ENCODE assay signal across 18 mouse cellular contexts in the genomic region with DNA sequence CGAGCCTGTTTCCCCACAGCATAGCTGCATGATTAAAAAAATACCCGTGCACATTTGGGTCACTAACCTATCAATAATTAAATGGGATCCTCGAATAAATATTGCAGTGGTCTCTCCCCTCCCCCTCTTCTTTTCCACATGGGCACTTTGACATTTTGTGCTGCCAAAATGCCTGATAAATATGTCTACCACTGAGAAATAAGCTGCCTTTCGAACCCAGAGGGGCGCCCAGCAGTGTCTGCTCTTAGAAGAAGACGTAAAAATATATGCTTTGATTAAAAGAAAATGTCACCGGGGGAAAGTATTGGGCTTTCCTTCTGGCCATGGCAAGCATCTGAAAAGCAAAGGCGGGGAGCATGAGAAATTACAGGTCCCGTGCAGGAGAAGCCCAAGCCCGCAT.
"Had no signal": no experiment of that assay in that cellular context is flagged by ENCODE, and none has a peak within 500 bp of the region (broad histone marks: within the 10 kb centered on the region; RNA-seq: fewer than 3 reads in every experiment).

No protein-coding gene starts in this region.

- ATAC-seq: intestine, embryonic 16.5 days; liver, postnatal 0 days; lung, postnatal 0 days had no signal

- H3K27ac ChIP-seq: limb, embryonic 12.5 days; limb, embryonic 15.5 days; liver, embryonic 14.5 days; macrophage; neural tube, embryonic 12.5 days had no signal

- H3K4me2 ChIP-seq: limb, embryonic 12.5 days; limb, embryonic 15.5 days; liver, embryonic 11.5 days; lung, embryonic 14.5 days; neural tube, embryonic 12.5 days had no signal

- DNase-seq: kidney, adult 18-20 months; kidney, adult 9 months; kidney, postnatal 14 days; kidney, postnatal 4 days; left cerebral cortex, postnatal 4 days; liver, postnatal 0 days; lung, embryonic 14.5 days; right cerebral cortex, postnatal 25 days; thymus, adult 18-20 months; thymus, postnatal 36 days had no signal

- H3K4me3 ChIP-seq: limb, embryonic 12.5 days; limb, embryonic 15.5 days; neural tube, embryonic 12.5 days had no signal

- H3K27me3 ChIP-seq: limb, embryonic 12.5 days; limb, embryonic 15.5 days; neural tube, embryonic 12.5 days had no signal

- H3K9ac ChIP-seq: limb, embryonic 12.5 days; limb, embryonic 15.5 days; liver, embryonic 14.5 days; liver, postnatal 0 days; lung, embryonic 14.5 days; neural tube, embryonic 12.5 days had no signal

- H3K4me1 ChIP-seq: limb, embryonic 12.5 days; limb, embryonic 15.5 days; neural tube, embryonic 12.5 days had no signal

- H3K9me3 ChIP-seq: limb, embryonic 12.5 days; limb, embryonic 15.5 days; neural tube, embryonic 12.5 days had no signal

- H3K36me3 ChIP-seq: limb, embryonic 12.5 days; limb, embryonic 15.5 days; neural tube, embryonic 12.5 days had no signal
